Mouse (Mus musculus): ENCODE results near the gene Gata2. TPM values are rescaled to one million over a fixed set of nuclear protein-coding genes. Genes with fewer than 3 reads are reported as not detected.

Gata2 gene
- total and polyA plus RNA-seq, 2 experiments from 2014 or later: 6.1 to 19.7 TPM

GRCm38 (mm10) chr6:88192756-88193155, 935 bp upstream of the Gata2 start:
- Histone ChIP-seq H3K27me3 (ENCODE audit: insufficient read depth, low read length) (peaks cover 87% of the 10 kb centered on the region), H3K4me1 (ENCODE audit: insufficient read depth, low read length) (peaks cover 12% of the 10 kb centered on the region; the same call in 1 of the 2 replicates), H3K9ac (replicated peaks; ENCODE audit: low read length) (no peak overlapping the region), H3K27ac (no peak overlapping the region), H3K4me3 (ENCODE audit: low read length) (no peak overlapping the region), H3K4me2 (ENCODE audit: low read depth, low read length) (no peak overlapping the region), H3K9me3 (ENCODE audit: low read length) (no peaks in the 10 kb centered on the region), H3K36me3 (ENCODE audit: insufficient read depth, low read length) (no peaks in the 10 kb centered on the region)
- no peak for ATAC-seq
- DNase-seq (ENCODE audit: low spot score): no peak
- WGBS: 16% methylated on average over 8 of the region's 8 CpGs
- TF ChIP-seq CTCF (IDR thresholded peaks at IDR 0.05; ENCODE audit: low read depth): no peak

GRCm38 (mm10) chr6:88194053-88194977, 624 bp downstream of the Gata2 start:
- peaks cover 8% of the 10 kb centered on the region; the same call in 1 of the 2 replicates for H3K4me1 ChIP-seq (ENCODE audit: insufficient read depth, low read length)
- ATAC-seq: no peak
- no peak overlapping the region for H3K27ac ChIP-seq
- peaks cover 89% of the 10 kb centered on the region for H3K27me3 ChIP-seq (ENCODE audit: insufficient read depth, low read length)
- H3K9ac ChIP-seq (replicated peaks; ENCODE audit: low read length): no peak overlapping the region; the same call in 1 of the 2 replicates
- DNase-seq (ENCODE audit: low spot score): no peak
- H3K4me3 ChIP-seq (ENCODE audit: low read length): peak overlapping the region; percentile 30
- H3K36me3 ChIP-seq (ENCODE audit: insufficient read depth, low read length): no peaks in the 10 kb centered on the region
- H3K9me3 ChIP-seq (ENCODE audit: low read length): no peaks in the 10 kb centered on the region
- H3K4me2 ChIP-seq (ENCODE audit: low read depth, low read length): peak overlapping the region; percentile 46
- TF ChIP-seq CTCF (IDR thresholded peaks at IDR 0.05; ENCODE audit: low read depth): no peak
- 2% methylated on average over 56 of the region's 58 CpGs for WGBS

GRCm38 (mm10) chr6:88194978-88195325, 1.3 kb downstream of the Gata2 start:
- DNase-seq (ENCODE audit: low spot score) (no peak), ATAC-seq (no peak)
- Histone ChIP-seq H3K27me3 (ENCODE audit: insufficient read depth, low read length) (peaks cover 92% of the 10 kb centered on the region), H3K4me1 (ENCODE audit: insufficient read depth, low read length) (peaks cover 7% of the 10 kb centered on the region; the same call in 1 of the 2 replicates), H3K9ac (replicated peaks; ENCODE audit: low read length) (no peak overlapping the region), H3K36me3 (ENCODE audit: insufficient read depth, low read length) (no peaks in the 10 kb centered on the region), H3K9me3 (ENCODE audit: low read length) (no peaks in the 10 kb centered on the region), H3K4me3 (ENCODE audit: low read length) (peak overlapping the region; percentile 6; the same call in 1 of the 2 replicates), H3K4me2 (ENCODE audit: low read depth, low read length) (no peak overlapping the region), H3K27ac (no peak overlapping the region)
- 9% methylated on average over 7 of the region's 7 CpGs for WGBS
- TF ChIP-seq CTCF (IDR thresholded peaks at IDR 0.05; ENCODE audit: low read depth): no peak

GRCm38 (mm10) chr6:88196054-88196732, 2.5 kb downstream of the Gata2 start:
- Histone ChIP-seq H3K4me1 (ENCODE audit: insufficient read depth, low read length) (peaks cover 7% of the 10 kb centered on the region; the same call in 1 of the 2 replicates), H3K4me2 (ENCODE audit: low read depth, low read length) (peak overlapping the region; percentile 50), H3K4me3 (ENCODE audit: low read length) (peak overlapping the region; percentile 31), H3K9ac (replicated peaks; ENCODE audit: low read length) (peak overlapping the region; percentile 21; the same call in 1 of the 2 replicates), H3K27me3 (ENCODE audit: insufficient read depth, low read length) (peaks cover 91% of the 10 kb centered on the region), H3K9me3 (ENCODE audit: low read length) (no peaks in the 10 kb centered on the region), H3K27ac (no peak overlapping the region), H3K36me3 (ENCODE audit: insufficient read depth, low read length) (no peaks in the 10 kb centered on the region)
- no peak for ATAC-seq
- no peak for TF ChIP-seq CTCF (IDR thresholded peaks at IDR 0.05; ENCODE audit: low read depth)
- no peak for DNase-seq (ENCODE audit: low spot score)
- WGBS: 4% methylated on average over 33 of the region's 33 CpGs

GRCm38 (mm10) chr6:88196733-88197312, 3.1 kb downstream of the Gata2 start:
- peak overlapping the region; percentile 31 for H3K4me3 ChIP-seq (ENCODE audit: low read length)
- peaks cover 7% of the 10 kb centered on the region; the same call in 1 of the 2 replicates for H3K4me1 ChIP-seq (ENCODE audit: insufficient read depth, low read length)
- peak overlapping the region; percentile 21; the same call in 1 of the 2 replicates for H3K9ac ChIP-seq (replicated peaks; ENCODE audit: low read length)
- H3K27me3 ChIP-seq (ENCODE audit: insufficient read depth, low read length): peaks cover 91% of the 10 kb centered on the region
- under 1% methylated on average over 44 of the region's 44 CpGs for WGBS
- TF ChIP-seq CTCF (IDR thresholded peaks at IDR 0.05; ENCODE audit: low read depth): no peak
- no peak for DNase-seq (ENCODE audit: low spot score)
- no peak overlapping the region for H3K27ac ChIP-seq
- H3K36me3 ChIP-seq (ENCODE audit: insufficient read depth, low read length): no peaks in the 10 kb centered on the region
- ATAC-seq: no peak
- H3K9me3 ChIP-seq (ENCODE audit: low read length): no peaks in the 10 kb centered on the region
- peak overlapping the region; percentile 50 for H3K4me2 ChIP-seq (ENCODE audit: low read depth, low read length)

GRCm38 (mm10) chr6:88197313-88198069, 3.8 kb downstream of the Gata2 start:
- 2% methylated on average over 39 of the region's 39 CpGs for WGBS
- Histone ChIP-seq H3K4me3 (ENCODE audit: low read length) (peak overlapping the region; percentile 31), H3K4me1 (ENCODE audit: insufficient read depth, low read length) (peaks cover 7% of the 10 kb centered on the region; the same call in 1 of the 2 replicates), H3K9ac (replicated peaks; ENCODE audit: low read length) (no peak overlapping the region), H3K9me3 (ENCODE audit: low read length) (no peaks in the 10 kb centered on the region), H3K4me2 (ENCODE audit: low read depth, low read length) (peak overlapping the region; percentile 50), H3K36me3 (ENCODE audit: insufficient read depth, low read length) (no peaks in the 10 kb centered on the region), H3K27ac (no peak overlapping the region), H3K27me3 (ENCODE audit: insufficient read depth, low read length) (peaks cover 91% of the 10 kb centered on the region)
- no peak for DNase-seq (ENCODE audit: low spot score)
- TF ChIP-seq CTCF (IDR thresholded peaks at IDR 0.05; ENCODE audit: low read depth): no peak
- ATAC-seq: no peak

All from hindbrain, postnatal 0 days (tissue).